Mouse (Mus musculus) heart, postnatal 0 days (tissue): ENCODE results near the gene Igf2bp3. TPM values are rescaled to one million over a fixed set of nuclear protein-coding genes. Genes with fewer than 3 reads are reported as not detected.
A peak's percentile ranks its signal among the peaks of the same experiment; 100 is the strongest.

Experiments
- ATAC-seq: fragments of 200-750 bp; cut with Nextera tagmentation; 2 replicates; pipeline ENCODE4 v1.8.0; 2017; ENCODE audit warnings: low read depth, moderate number of reproducible peaks, moderate library complexity; ENCODE audit not compliant: insufficient read depth
- DNase-seq: peaks from one replicate; pipeline ENCODE4 v3.0.0-alpha.2; 2016; ENCODE audit warnings: low spot score
- H3K27ac ChIP-seq: fragments of 300-500 bp; sonication (generic); 2 replicates; pipeline ENCODE4 v1.5.1; 2014; ENCODE audit warnings: low read depth, mild to moderate bottlenecking
- H3K27me3 ChIP-seq: fragments of 300-500 bp; sonication (generic); 2 replicates; pipeline ENCODE4 v1.6.1; 2014; ENCODE audit warnings: low read length, mixed read lengths; ENCODE audit not compliant: control insufficient read depth, insufficient read depth
- H3K36me3 ChIP-seq: fragments of 300-500 bp; sonication (generic); replicated peaks from 2 replicates; pipeline ENCODE4 v1.6.1; 2014; ENCODE audit warnings: low read length, mixed read lengths; ENCODE audit not compliant: control insufficient read depth, insufficient read depth
- H3K4me1 ChIP-seq: fragments of 300-500 bp; sonication (generic); 2 replicates; pipeline ENCODE4 v1.6.1; 2014; ENCODE audit warnings: antibody characterized with exemption; ENCODE audit not compliant: control insufficient read depth, insufficient read depth
- H3K4me2 ChIP-seq: fragments of 300-500 bp; sonication (generic); 2 replicates; pipeline ENCODE4 v1.6.1; 2014; ENCODE audit warnings: low read depth, mild to moderate bottlenecking, low read length, moderate library complexity
- H3K4me3 ChIP-seq: fragments of 300-500 bp; sonication (generic); 2 replicates; pipeline ENCODE4 v1.5.1; 2014; ENCODE audit warnings: low read depth, low read length
- H3K9ac ChIP-seq: fragments of 300-500 bp; sonication (generic); replicated peaks from 2 replicates; pipeline ENCODE4 v1.6.1; 2014; ENCODE audit warnings: low read depth, low read length, mixed read lengths
- H3K9me3 ChIP-seq: fragments of 300-500 bp; sonication (generic); replicated peaks from 2 replicates; pipeline ENCODE4 v1.6.1; 2016; ENCODE audit warnings: low read length; ENCODE audit not compliant: control insufficient read depth
- CTCF ChIP-seq: IDR thresholded peaks from 2 replicates; pipeline ENCODE4 v1.5.1; 2016; ENCODE audit warnings: antibody characterized with exemption, control low read depth, low read depth
- EP300 ChIP-seq: IDR thresholded peaks from 2 replicates; pipeline ENCODE4 v1.6.1; 2016; ENCODE audit warnings: antibody characterized with exemption, low read depth
- WGBS: fragments of 180-500 bp; shearing (Covaris S2); extraction: QIAGEN DNeasy Blood & Tissue Kit; methylation state at CpG from one replicate; pipeline ENCODE4 v1.1.7; 2014; 5-methylcytosine and 5-hydroxymethylcytosine counted together
- polyA plus RNA-seq: library from polyadenylated mRNA; unstranded; fragments of >200 nt; fragmentation: Nextera tagmentation; extraction: Ambion mirVana; gene quantifications from 2 replicates; pipeline ENCODE4 v1.2.1, GENCODE M21; 2015
- total RNA-seq: library from RNA; depleted of rRNA; stranded (reverse); fragments of >200 nt; gene quantifications from 2 replicates; pipeline ENCODE4 v1.2.3, GENCODE M21; 2014; ENCODE audit warnings: low replicate concordance; rRNA removed

Igf2bp3 gene
- total and polyA plus RNA-seq, 2 experiments from 2014 or later: 9.4 to 21.0 TPM

DNA sequence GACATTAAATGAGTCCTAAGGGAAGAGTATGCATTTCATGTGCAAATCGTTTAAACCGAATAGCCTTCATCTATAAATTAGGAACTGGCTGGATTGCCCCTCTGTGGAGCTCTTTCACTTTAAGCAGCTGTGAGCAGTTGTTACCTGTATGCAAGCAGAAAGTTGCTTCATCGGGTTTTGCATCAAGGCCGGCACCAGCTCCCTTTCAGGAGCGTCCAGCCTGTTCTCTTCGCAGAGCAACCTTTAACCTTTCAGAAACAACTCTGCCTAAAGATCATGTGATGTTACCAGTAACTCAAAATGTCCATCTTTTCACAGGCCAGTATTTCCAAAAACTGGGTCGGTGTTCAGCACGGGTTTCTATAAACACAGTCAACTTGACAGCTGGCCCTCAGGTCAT, 167.8 kb downstream of the Igf2bp3 start:
- no peak overlapping the region for H3K27ac ChIP-seq
- H3K4me3 ChIP-seq: no peak overlapping the region
- H3K9me3 ChIP-seq: no peaks in the 10 kb centered on the region
- WGBS: 80% methylated on average over 8 of the region's 8 CpGs
- DNase-seq: no peak
- no peaks in the 10 kb centered on the region for H3K36me3 ChIP-seq
- no peak for TF ChIP-seq EP300
- TF ChIP-seq CTCF: no peak
- ATAC-seq: no peak
- H3K27me3 ChIP-seq: no peaks in the 10 kb centered on the region
- no peak overlapping the region for H3K4me2 ChIP-seq
- H3K4me1 ChIP-seq: no peaks in the 10 kb centered on the region
- H3K9ac ChIP-seq: no peak overlapping the region

DNA sequence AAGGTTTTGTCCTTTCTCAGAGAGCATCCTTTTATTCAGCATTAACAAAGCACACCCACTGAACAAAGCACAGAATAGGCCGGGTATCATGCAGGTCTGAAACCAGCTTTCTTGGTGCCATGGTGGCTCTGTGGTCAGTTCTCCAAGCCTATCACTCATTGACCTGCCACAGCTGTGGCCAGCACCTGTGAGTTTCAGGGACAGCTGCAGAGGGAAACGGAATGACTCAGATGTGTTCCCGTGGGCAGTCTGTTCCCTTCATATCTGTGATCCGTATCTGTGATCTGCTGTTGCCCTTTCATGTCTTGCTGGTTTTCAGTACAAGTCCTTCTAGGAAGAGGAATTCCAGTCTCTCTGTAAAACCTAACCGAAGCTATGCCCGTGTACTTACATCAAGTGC, 168.3 kb downstream of the Igf2bp3 start:
- Histone ChIP-seq H3K4me3 (no peak overlapping the region), H3K27me3 (no peaks in the 10 kb centered on the region), H3K4me1 (no peaks in the 10 kb centered on the region), H3K9me3 (no peaks in the 10 kb centered on the region), H3K36me3 (no peaks in the 10 kb centered on the region), H3K27ac (no peak overlapping the region), H3K4me2 (no peak overlapping the region), H3K9ac (no peak overlapping the region)
- 74% methylated on average over 6 of the region's 6 CpGs for WGBS
- DNase-seq: no peak
- no peak for ATAC-seq
- TF ChIP-seq EP300 (no peak), CTCF (no peak)

DNA sequence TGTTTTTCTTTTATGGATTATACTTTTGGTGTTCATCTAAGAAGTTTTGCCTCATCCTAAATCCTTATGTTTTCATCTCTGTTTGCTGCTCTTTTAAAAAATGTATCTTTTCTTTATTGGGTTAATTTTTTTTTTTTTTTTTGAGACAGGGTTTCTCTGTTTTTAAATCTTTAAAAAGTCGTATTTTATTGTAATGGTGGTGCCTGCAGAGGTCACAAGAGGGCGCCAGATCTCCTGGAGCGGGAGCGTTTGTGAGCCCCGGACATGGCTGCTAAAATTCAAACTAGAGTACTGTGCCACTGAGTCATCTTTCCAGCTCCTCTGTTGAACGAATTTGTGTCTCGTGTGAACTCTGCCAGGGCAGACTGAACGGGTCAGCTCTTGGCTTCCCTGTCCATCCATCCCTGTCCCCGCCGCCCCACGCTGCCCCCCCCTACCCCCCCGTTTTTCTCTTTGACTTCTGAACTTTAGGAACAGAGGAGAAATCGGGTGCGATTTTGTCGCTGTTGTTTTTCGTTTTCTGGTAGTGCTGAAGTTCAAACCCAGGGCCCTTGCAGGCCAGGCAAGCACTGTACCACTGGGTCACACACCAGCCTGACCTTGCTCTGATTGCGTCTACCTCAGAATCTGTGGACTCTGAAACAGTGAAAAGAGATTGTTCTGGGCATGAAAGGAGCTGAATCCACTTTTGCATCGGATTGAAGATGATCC, 175.1 kb downstream of the Igf2bp3 start:
- peak overlapping the region; percentile 59 for H3K4me2 ChIP-seq
- ATAC-seq (0 out of 2 replicates have a peak, but pooled peaks have one; percentile 44), DNase-seq (peak; percentile 65)
- H3K9ac ChIP-seq: no peak overlapping the region; the same call in 1 of the 2 replicates
- no peak for TF ChIP-seq EP300
- TF ChIP-seq CTCF: peak; percentile 63
- H3K4me3 ChIP-seq: peak overlapping the region; percentile 38
- WGBS: 11% methylated on average over 18 of the region's 18 CpGs
- no peak overlapping the region for H3K27ac ChIP-seq
- no peaks in the 10 kb centered on the region for H3K9me3 ChIP-seq
- 0 out of 2 replicates have a peak, but pooled peaks cover 5% of the 10 kb centered on the region for H3K27me3 ChIP-seq
- H3K4me1 ChIP-seq: peaks cover 6% of the 10 kb centered on the region; the same call in 1 of the 2 replicates
- no peaks in the 10 kb centered on the region for H3K36me3 ChIP-seq

DNA sequence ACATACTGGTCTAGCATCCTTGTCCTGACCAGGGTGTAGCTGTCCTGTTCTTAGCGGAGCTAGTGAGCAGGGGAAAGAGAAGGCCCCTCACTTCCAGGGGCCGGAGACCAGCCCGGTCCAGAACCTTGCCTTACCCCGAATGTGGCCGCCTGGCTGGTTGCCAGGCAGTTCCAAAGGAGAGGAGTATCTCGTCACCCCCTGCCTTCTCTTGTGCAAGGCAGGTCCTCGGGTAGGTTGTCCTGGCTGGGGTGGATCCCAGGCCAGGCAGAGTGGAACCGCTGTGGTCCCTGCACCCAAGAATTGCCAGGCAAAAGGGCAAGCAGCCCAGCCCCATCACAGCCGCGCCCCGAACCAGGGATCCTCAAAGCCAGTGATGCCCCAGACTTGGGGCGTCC, 177.5 kb downstream of the Igf2bp3 start:
- DNase-seq (no peak), ATAC-seq (no peak)
- Histone ChIP-seq H3K4me3 (no peak overlapping the region), H3K27ac (no peak overlapping the region), H3K4me2 (no peak overlapping the region), H3K9ac (no peak overlapping the region), H3K27me3 (0 out of 2 replicates have a peak, but pooled peaks cover 5% of the 10 kb centered on the region), H3K9me3 (no peaks in the 10 kb centered on the region), H3K4me1 (peaks cover 6% of the 10 kb centered on the region; the same call in 1 of the 2 replicates), H3K36me3 (no peaks in the 10 kb centered on the region)
- 51% methylated on average over 12 of the region's 12 CpGs for WGBS
- no peak for TF ChIP-seq EP300
- TF ChIP-seq CTCF: no peak

DNA sequence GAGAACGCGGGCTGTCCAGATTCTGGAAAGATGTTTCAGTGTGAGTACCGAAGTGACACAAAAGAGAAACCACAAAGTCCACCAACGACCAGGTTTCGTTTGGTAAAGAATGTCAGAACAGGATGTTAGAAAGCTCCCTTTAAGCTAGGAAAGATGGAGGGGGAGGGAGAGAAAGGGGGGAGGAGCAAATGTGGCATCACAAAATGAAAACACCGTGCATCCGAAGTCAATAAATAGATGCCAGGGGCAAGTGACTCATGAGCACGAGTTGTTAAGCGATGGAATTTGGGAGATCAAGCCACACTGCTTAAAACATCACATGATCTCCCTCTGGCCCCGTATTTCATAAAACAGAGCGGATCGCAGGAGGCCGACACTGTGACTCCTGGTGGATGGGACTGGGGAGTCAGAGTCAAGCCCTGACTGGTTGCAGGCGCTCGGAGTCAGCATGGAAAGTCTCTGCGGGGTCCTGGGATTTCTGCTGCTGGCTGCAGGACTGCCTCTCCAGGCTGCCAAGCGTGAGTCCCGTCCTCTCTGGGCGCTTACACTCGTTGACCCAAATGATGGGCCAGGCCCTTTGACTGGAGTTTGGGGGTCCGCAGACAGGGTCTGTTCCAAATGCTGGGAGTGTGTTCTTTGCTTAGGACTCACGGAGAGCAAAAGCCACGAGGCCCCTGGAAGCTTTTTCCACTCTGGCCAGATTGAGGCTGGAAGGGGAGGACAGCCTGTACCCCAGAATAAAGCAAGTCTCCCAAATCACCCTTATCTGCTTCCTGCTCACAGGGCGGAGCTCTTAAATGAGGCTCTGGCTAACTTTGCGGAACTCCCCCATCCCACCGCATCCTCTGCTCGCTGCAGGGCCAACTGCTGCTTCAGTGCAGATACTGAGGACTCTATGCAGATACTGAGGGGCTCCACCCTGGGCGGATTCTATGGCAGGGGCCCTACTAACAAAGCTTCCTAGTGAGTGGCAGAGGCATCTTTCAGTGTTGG, 178.2 kb downstream of the Igf2bp3 start, which contains the start of gene Gpnmb:
Gpnmb (plus strand) TSS at position 272 of the 993 bp plus-strand sequence.
- Histone ChIP-seq H3K4me1 (peaks cover 6% of the 10 kb centered on the region; the same call in 1 of the 2 replicates), H3K9ac (no peak within 1 kb of the TSS), H3K9me3 (no peaks in the 10 kb centered on the region), H3K4me3 (peak within 1 kb of the TSS; percentile 26), H3K27ac (no peak within 1 kb of the TSS), H3K4me2 (peak within 1 kb of the TSS; percentile 54), H3K27me3 (0 out of 2 replicates have a peak, but pooled peaks cover 5% of the 10 kb centered on the region), H3K36me3 (no peaks in the 10 kb centered on the region)
- TF ChIP-seq EP300 (no peak), CTCF (no peak)
- DNase-seq (no peak), ATAC-seq (peak; percentile 44; the same call in 1 of the 2 replicates)
- 22% methylated on average over 28 of the region's 28 CpGs for WGBS

Other genes with a start within 250 kb of the Igf2bp3 start
- gene Doxl2, start 240.0 kb downstream of the Igf2bp3 start, total RNA-seq: not detected in 2 replicates
- not detected in 2 replicates for gene Doxl2, start 240.0 kb downstream of the Igf2bp3 start, polyA plus RNA-seq
- gene Svs1, start 228.1 kb downstream of the Igf2bp3 start, total RNA-seq: not detected in 2 replicates
- gene Svs1, start 228.1 kb downstream of the Igf2bp3 start, polyA plus RNA-seq: not detected in 2 replicates
- gene Gpnmb, start 178.4 kb downstream of the Igf2bp3 start, total RNA-seq: 5.1 and 13.7 TPM in 2 replicates
- 4.0 and 7.2 TPM in 2 replicates for gene Gpnmb, start 178.4 kb downstream of the Igf2bp3 start, polyA plus RNA-seq
- gene Malsu1, start 141.2 kb downstream of the Igf2bp3 start, total RNA-seq: 20.0 and 35.3 TPM in 2 replicates
- 97.6 and 105 TPM in 2 replicates for gene Malsu1, start 141.2 kb downstream of the Igf2bp3 start, polyA plus RNA-seq
- gene Tra2a, start 49.1 kb upstream of the Igf2bp3 start, total RNA-seq: 33.6 and 41.8 TPM in 2 replicates
- gene Tra2a, start 49.1 kb upstream of the Igf2bp3 start, polyA plus RNA-seq: 26.0 and 32.5 TPM in 2 replicates
- 4.3 and 6.9 TPM in 2 replicates for gene Ccdc126, start 104.3 kb upstream of the Igf2bp3 start, total RNA-seq
- 8.3 and 9.2 TPM in 2 replicates for gene Ccdc126, start 104.3 kb upstream of the Igf2bp3 start, polyA plus RNA-seq
- 0.11 and 4.8 TPM in 2 replicates for gene Fam221a, start 152.8 kb upstream of the Igf2bp3 start, total RNA-seq
- 1.9 and 2.5 TPM in 2 replicates for gene Fam221a, start 152.8 kb upstream of the Igf2bp3 start, polyA plus RNA-seq
- gene Stk31, start 180.6 kb upstream of the Igf2bp3 start, total RNA-seq: 0.31 TPM in 1 of 2 replicates, not detected in the other
- not detected in 2 replicates for gene Stk31, start 180.6 kb upstream of the Igf2bp3 start, polyA plus RNA-seq